Mouse (Mus musculus): ENCODE measurements around the gene Rapgef2. TPM values are rescaled to one million over a fixed set of nuclear protein-coding genes. Genes with fewer than 3 reads are reported as not detected.

The Rapgef2 gene
- polyA plus RNA-seq, 2 experiments, result 1.2 TPM

DNA sequence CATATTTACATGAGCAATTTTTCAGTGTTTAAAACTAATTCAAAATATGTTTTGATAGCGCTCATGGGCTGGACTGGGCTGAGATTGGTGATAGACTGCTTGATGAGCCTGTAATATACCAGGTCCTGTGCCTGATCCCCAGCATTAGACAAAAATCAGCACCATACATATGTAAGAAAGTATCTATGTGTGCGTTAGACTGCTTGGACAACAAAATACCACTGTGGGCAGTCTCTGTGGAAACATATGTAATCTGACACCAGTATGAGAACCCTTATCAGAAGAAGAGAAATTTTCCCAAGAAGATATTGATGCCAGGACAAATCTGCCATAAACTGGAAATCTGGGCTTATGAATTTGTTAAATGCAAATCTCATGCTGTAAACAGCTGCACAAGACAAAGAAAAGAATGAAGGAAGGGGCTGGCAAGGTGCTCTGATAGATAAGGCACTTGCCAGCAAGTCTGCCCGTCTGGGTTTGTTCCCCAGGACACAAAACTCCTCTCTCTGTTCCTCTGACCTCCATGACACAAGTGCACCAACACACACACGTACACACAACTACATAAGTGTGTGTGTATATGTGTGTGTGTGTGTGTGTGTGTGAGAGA, 47.8 kb downstream of the Rapgef2 start:
- no peak overlapping the region for H3K4me3 ChIP-seq (ENCODE audit: insufficient read depth in 1 of 2, low read depth in 2 of 2, low read length in 2 of 2)
- TF ChIP-seq EP300 (IDR thresholded peaks at IDR 0.05; ENCODE audit: low read depth), result no peak
- no peak for TF ChIP-seq CTCF (IDR thresholded peaks at IDR 0.05; ENCODE audit: low read depth)
- no peaks in the 10 kb centered on the region; the same call in 1 of the 2 replicates for H3K27me3 ChIP-seq (ENCODE audit: control insufficient read depth, insufficient read depth, low read length)
- no peaks in the 10 kb centered on the region for H3K36me3 ChIP-seq (replicated peaks; ENCODE audit: control insufficient read depth, insufficient read depth, low read depth)
- no peak overlapping the region for H3K4me2 ChIP-seq (ENCODE audit: low read depth)
- H3K9me3 ChIP-seq (ENCODE audit: control insufficient read depth, low read length), result no peaks in the 10 kb centered on the region
- no peak for DNase-seq (ENCODE audit: low read depth in 3 of 3, low spot score in 3 of 3)
- H3K9ac ChIP-seq (replicated peaks), result no peak overlapping the region
- H3K4me1 ChIP-seq (replicated peaks; ENCODE audit: control insufficient read depth in 2 of 2, insufficient read depth in 2 of 2, low read length in 1 of 2), result peaks cover 0 to 20% of the 10 kb centered on the region in 2 experiments; a peak in 3 of 4 replicates
- 34% methylated on average over 4 of the region's 4 CpGs for WGBS (ENCODE audit: insufficient replicate concordance)
- ATAC-seq (ENCODE audit: insufficient read depth), result no peak
- H3K27ac ChIP-seq, result no peak overlapping the region

DNA sequence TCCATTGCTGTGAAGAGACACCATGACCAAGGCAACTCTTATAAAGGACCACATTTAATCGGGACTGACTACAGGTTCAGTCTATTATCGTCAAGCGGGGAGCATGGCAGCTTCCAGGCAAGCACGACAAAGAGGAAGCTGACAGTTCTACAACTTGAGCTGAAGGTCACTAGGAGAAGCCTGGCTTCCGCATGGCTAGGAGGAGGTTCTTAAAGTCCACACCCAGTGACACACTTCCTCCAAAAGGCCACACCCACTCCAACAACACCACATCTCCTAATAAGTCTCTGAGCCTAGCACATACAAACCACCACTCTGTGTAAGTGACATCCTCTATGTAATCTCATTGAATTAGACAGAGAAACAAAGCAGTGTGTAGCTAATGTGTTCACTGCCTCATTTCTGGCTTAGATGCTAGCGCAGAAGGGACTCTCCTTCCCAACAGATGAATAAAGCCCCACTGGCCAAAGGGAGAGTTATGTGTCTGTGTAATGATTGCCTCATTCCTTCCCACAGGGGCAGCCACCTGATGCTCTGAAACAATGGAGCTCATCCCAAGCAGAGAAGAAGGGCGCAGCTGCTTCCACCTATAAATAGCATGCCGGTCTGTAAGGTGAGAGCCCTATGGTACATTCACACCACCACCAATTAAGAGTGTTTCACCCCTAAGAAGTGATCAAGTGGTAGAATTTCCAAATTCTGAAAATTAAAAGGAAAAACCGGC, 48.5 kb downstream of the Rapgef2 start:
- Histone ChIP-seq H3K4me3 (ENCODE audit: insufficient read depth in 1 of 2, low read depth in 2 of 2, low read length in 2 of 2) (no peak overlapping the region), H3K9me3 (ENCODE audit: control insufficient read depth, low read length) (no peaks in the 10 kb centered on the region), H3K9ac (replicated peaks) (no peak overlapping the region), H3K4me2 (ENCODE audit: low read depth) (0 out of 2 replicates have a peak overlapping the region, but pooled peaks have one; percentile 13), H3K27ac (no peak overlapping the region), H3K36me3 (replicated peaks; ENCODE audit: control insufficient read depth, insufficient read depth, low read depth) (no peaks in the 10 kb centered on the region), H3K4me1 (replicated peaks; ENCODE audit: control insufficient read depth in 2 of 2, insufficient read depth in 2 of 2, low read length in 1 of 2) (peaks cover 0 to 20% of the 10 kb centered on the region in 2 experiments; a peak in 3 of 4 replicates), H3K27me3 (ENCODE audit: control insufficient read depth, insufficient read depth, low read length) (no peaks in the 10 kb centered on the region; the same call in 1 of the 2 replicates)
- no peak for TF ChIP-seq EP300 (IDR thresholded peaks at IDR 0.05; ENCODE audit: low read depth)
- no peak for TF ChIP-seq CTCF (IDR thresholded peaks at IDR 0.05; ENCODE audit: low read depth)
- WGBS (ENCODE audit: insufficient replicate concordance), result 52% methylated on average over 9 of the region's 9 CpGs
- peak in 1 of 3 experiments; percentile 31 for DNase-seq (ENCODE audit: low read depth in 3 of 3, low spot score in 3 of 3)
- no peak for ATAC-seq (ENCODE audit: insufficient read depth)

DNA sequence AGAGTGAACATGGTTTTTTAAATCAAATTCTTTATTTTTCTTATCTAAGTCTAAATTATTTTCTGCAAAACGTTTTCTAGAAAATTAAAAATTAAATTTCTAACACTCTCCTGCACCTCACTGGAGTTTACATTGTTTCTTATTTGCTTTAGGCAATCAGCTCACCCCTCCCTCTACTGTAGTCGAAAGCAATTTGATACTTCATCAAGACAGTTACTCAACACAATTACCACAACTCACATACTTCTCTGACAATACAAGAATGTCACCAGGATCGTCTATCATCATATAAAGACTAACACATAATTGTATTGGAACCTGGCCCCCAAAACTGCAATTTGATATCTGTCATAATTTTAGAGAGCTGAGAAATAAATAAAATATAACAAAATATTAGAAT, 51.8 kb downstream of the Rapgef2 start:
- DNase-seq (ENCODE audit: low read depth in 3 of 3, low spot score in 3 of 3) (no peak), ATAC-seq (ENCODE audit: insufficient read depth) (no peak)
- no peak overlapping the region for H3K4me2 ChIP-seq (ENCODE audit: low read depth)
- WGBS (ENCODE audit: insufficient replicate concordance), result 41% methylated on average over 3 of the region's 3 CpGs
- no peak overlapping the region for H3K4me3 ChIP-seq (ENCODE audit: insufficient read depth in 1 of 2, low read depth in 2 of 2, low read length in 2 of 2)
- no peaks in the 10 kb centered on the region for H3K27me3 ChIP-seq (ENCODE audit: control insufficient read depth, insufficient read depth, low read length)
- no peak overlapping the region for H3K27ac ChIP-seq
- H3K36me3 ChIP-seq (replicated peaks; ENCODE audit: control insufficient read depth, insufficient read depth, low read depth), result no peaks in the 10 kb centered on the region
- TF ChIP-seq CTCF (IDR thresholded peaks at IDR 0.05; ENCODE audit: low read depth) (no peak), EP300 (IDR thresholded peaks at IDR 0.05; ENCODE audit: low read depth) (no peak)
- H3K4me1 ChIP-seq (replicated peaks; ENCODE audit: control insufficient read depth in 2 of 2, insufficient read depth in 2 of 2, low read length in 1 of 2), result peaks cover 0 to 20% of the 10 kb centered on the region in 2 experiments; a peak in 3 of 4 replicates
- no peak overlapping the region for H3K9ac ChIP-seq (replicated peaks)
- H3K9me3 ChIP-seq (ENCODE audit: control insufficient read depth, low read length), result no peaks in the 10 kb centered on the region

DNA sequence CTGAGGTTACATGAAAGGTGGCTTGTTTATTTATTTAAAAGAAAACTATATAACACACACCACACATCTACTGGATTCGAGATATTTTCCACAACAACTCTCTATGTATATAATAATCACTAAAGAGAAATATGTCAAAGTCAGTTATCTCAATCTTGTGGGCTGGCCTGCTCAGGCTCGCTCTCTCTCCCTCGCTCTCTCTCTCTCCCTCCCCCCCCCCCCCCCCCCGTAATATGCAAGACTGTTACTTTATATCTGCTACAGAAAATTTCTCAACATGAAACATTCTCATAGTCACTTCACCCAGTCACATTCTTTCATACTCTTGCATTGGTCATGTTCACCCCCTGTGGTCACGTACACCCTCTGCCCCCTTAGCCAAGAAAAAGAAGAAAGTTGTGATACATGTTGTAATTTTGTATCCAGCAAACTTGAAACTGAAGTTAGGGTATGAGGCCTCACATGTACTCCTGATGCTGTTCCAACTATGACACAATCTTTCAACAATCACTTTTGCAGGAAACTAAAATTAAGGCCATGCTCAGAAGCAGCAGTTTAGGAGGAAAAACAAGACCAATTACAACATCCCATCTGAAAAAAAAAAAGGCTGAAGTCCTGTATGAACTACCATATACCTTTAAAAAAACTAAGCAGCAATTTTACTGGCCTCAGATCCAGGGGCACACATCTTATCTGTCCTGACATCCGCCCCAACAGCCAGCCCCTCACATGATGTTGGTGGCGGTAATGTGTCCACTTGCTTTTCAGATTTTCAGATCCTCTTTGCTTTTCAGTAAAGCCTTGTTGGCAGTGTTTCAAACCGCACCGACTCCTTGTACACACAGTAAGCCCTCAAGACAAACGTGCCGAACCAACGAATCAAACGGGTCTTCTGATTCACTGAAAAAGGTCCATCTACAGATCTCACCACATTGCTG, 52.6 kb downstream of the Rapgef2 start:
- H3K36me3 ChIP-seq (replicated peaks; ENCODE audit: control insufficient read depth, insufficient read depth, low read depth), result no peaks in the 10 kb centered on the region
- ATAC-seq (ENCODE audit: insufficient read depth) (no peak), DNase-seq (ENCODE audit: low read depth in 3 of 3, low spot score in 3 of 3) (no peak)
- H3K9ac ChIP-seq (replicated peaks), result no peak overlapping the region
- H3K27me3 ChIP-seq (ENCODE audit: control insufficient read depth, insufficient read depth, low read length), result no peaks in the 10 kb centered on the region
- WGBS (ENCODE audit: insufficient replicate concordance), result 31% methylated on average over 13 of the region's 13 CpGs
- peak overlapping the region; percentile 11; the same call in 1 of the 2 replicates for H3K4me2 ChIP-seq (ENCODE audit: low read depth)
- peaks cover 0 to 16% of the 10 kb centered on the region in 2 experiments; a peak in 3 of 4 replicates for H3K4me1 ChIP-seq (replicated peaks; ENCODE audit: control insufficient read depth in 2 of 2, insufficient read depth in 2 of 2, low read length in 1 of 2)
- no peak overlapping the region for H3K4me3 ChIP-seq (ENCODE audit: insufficient read depth in 1 of 2, low read depth in 2 of 2, low read length in 2 of 2)
- no peaks in the 10 kb centered on the region for H3K9me3 ChIP-seq (ENCODE audit: control insufficient read depth, low read length)
- H3K27ac ChIP-seq, result no peak overlapping the region
- TF ChIP-seq EP300 (IDR thresholded peaks at IDR 0.05; ENCODE audit: low read depth) (no peak), CTCF (IDR thresholded peaks at IDR 0.05; ENCODE audit: low read depth) (no peak)

All from liver, embryonic 14.5 days (tissue).